Mouse (Mus musculus) left cerebral cortex, postnatal 25 days (tissue): ENCODE measurements around the gene Etfrf1. TPM values are rescaled to one million over a fixed set of nuclear protein-coding genes. Genes with fewer than 3 reads are reported as not detected.

Experiments
- DNase-seq, 2 experiments: peaks; one replicate each; pipeline ENCODE4 v3.0.0; 2022; ENCODE audit warnings: low spot score in 2 of 2, mixed read lengths in 1 of 2
- intact Hi-C: fragments of 180-260 bp; cut with DNase I; formaldehyde crosslinking; loops from one replicate; pipeline ENCODE4 v1.15.1; 2025
- total RNA-seq, 2 experiments: library from RNA; stranded (reverse); gene quantifications; 2 replicates each; pipeline ENCODE4 v1.2.3; 2021

Gene Etfrf1
- total RNA-seq, 2 experiments from 2014 or later = 20.6 to 21.7 TPM

DNA sequence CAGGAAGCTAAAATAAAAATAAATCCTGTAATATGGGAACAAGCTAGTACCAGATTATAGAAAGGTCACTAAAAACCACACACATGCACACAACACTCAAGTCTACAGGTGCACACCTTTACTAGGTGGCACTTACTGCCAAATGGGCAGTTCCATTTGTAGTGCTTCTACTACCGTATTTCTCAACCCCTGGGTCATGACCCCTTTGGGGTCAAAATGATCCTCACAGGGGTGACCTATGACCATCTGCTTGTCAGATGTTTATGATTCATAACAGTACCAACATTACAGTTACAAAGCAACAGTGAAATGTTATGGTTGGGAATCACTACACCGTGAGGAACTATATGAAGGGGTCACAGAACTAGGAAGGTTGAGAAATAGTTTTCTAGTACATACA lies 3.0 kb downstream of the Etfrf1 start:
- intact Hi-C loops = no loop called here
- DNase-seq = no peak

- intact Hi-C loops = no loop called here
- DNase-seq = no peak
Measured at GRCm38 (mm10) chr6:145215826-145216225, 4.9 kb downstream of the Etfrf1 start.

GRCm38 (mm10) chr6:145224246-145224645 lies 13.3 kb downstream of the Etfrf1 start:
- intact Hi-C loops = no loop called here
- no peak for DNase-seq

DNA sequence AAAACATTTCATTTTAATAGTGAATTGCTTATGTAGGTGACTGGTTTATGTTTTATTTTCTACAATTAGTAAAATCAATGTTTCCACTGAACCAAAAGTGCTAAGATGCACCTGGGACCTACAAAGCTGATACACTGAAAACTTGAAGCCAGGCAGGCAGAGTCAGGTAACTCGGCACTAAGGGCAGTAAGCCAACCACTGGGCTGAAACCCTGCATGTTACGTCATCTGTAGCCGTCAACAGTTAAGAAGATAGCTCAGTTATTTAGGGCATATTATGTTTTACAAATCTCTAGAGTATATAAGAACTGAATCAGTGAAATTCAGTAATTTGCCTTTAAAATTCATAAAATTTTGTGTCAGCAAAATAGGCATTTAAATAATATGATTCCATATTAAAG lies 15.4 kb downstream of the Etfrf1 start:
- DNase-seq = no peak

GRCm38 (mm10) chr6:145234391-145234790 lies 23.5 kb downstream of the Etfrf1 start:
- intact Hi-C loops = no loop called here
- DNase-seq = no peak

More for the DNA sequence above, 15.4 kb downstream of the Etfrf1 start:
- intact Hi-C loops = no loop called here

DNA sequence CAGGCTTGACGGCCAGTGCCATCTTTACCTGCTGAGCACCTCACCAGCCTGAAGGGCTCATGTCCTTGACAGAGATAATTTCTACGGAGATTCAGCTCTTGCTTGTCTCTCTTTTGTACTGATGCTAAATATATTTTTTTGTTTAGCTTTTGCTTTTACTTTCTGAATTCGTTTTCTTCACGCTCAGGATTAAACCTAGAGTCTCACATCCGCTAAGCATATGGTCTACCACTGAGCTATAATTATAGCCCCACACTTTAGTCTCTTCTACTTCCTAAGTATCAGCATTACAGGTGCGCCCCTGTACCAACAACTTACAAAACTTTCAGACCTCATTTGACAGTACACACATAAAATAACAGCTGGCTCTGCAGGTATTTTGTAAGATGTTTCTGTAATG lies 24.4 kb downstream of the Etfrf1 start:
- DNase-seq = peak in 1 of 2 experiments; percentile 15
- intact Hi-C loops = no loop called here

- no peak for DNase-seq
- intact Hi-C loops = no loop called here
Measured at GRCm38 (mm10) chr6:145237148-145237547, 26.2 kb downstream of the Etfrf1 start.

DNA sequence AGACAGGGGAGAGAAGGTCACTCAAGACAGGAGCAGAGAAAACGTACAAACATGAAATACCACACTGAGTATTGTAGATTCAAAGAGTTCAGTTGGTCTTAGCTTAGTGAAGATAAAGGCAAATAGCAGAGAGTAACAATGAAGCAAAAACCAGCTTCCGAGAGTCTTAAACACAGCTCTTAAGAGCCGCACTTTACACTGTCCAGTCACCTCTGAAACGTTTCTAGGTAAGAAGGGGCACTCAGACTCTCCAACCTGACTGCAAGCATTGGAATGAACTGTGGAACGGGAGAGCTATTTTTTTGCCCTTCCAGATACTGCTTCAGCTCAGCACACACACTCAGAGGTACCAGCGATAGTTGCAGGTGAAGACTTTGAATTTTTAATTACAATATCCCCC lies 29.4 kb downstream of the Etfrf1 start:
- intact Hi-C loops = no loop called here
- DNase-seq = no peak

GRCm38 (mm10) chr6:145242521-145242920 lies 31.6 kb downstream of the Etfrf1 start:
- no peak for DNase-seq
- intact Hi-C loops = loop anchor here (1.0 kb wide), 1 partner anchor 100 kb away; no protein-coding TSS in a partner anchor

DNA sequence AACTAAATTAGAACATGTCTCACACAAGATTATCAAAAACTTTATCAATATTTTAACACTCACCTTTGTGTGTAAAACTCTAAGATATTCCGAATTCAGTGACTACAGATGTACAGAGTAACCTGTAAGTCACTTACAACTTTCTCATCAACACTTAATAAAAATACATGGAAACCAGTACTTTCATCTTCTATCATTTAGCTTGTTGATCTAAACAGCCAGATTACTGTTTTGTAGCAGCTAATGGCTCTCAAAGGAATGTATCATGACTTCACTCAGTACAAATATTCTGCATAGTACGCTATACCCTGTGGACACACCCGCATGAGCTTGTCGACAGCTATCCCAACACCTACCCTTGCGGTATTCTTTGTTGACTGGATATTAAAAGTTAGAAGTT lies 35.9 kb downstream of the Etfrf1 start:
- intact Hi-C loops = no loop called here
- no peak for DNase-seq

DNA sequence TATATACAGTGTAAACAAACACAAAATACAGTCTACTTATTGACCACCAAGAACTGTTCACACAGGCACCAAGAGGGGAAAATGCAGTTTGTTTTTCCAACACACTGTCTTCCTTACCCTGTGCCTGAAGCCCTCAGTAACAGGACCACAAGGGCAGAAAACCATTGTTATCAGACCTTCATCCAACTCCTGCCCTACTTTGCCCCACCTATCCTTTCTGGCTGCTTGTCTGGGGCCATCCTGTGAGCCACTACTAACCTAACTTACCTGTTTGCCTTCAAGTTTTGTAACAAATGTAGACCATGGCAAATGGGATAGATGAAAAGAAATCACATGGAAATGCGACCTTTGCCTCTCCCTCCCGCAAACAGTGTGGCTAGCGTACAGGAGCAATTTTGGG lies 37.0 kb downstream of the Etfrf1 start:
- no peak for DNase-seq
- intact Hi-C loops = loop anchor here (2.0 kb wide), 1 partner anchor 59 kb away; no protein-coding TSS in a partner anchor

DNA sequence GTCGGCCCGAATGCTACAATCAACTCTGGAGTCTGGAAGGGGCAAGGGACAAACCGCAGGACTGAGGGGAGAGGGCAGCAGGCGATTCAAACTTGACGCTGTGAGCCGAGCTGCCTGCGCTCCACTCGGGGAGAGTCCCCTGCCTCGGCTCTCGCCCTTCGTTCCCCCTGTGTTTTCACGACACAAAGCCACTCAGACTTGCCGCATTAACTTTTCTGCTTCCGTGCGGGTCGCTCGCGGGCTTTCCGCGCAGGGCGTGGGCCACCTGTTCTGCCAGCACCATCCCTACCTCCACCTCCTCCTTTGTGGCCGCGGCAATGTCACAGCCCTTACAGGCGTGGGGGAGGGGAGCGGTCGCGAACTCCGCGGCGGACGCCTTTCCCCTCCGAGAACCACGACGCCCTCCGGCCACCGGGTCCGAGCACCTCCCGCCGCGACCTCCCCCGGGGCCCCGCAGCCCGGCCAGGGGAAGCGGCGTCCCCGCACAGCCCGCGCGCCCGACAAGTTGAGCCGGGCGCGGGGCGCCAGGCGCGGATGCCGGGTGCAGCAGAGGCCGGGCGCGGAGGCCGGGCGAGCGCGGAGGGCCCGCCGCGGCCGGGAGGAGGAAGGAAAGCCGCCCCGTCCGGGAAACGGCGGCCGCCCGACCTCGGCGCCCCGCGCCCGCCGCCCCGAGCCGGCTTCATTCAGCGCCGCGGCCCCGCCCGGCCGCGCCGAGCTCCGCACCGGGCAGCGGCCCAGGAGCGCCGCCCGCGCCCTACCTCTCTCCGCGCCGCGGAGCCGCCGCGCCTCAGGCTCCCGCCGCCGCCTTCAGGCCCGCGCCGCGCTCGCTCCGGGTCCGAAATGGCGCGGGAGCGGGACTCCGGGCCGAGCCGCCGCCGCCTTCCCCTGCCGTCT lies 38.6 kb downstream of the Etfrf1 start:
- intact Hi-C loops = loop anchor here (1.0 to 2.0 kb wide), 3 partner anchors 38 to 91 kb away; partner anchors contain the start of genes Casc1 and Etfrf1
- peak; percentile 36 to 50 for DNase-seq

DNA sequence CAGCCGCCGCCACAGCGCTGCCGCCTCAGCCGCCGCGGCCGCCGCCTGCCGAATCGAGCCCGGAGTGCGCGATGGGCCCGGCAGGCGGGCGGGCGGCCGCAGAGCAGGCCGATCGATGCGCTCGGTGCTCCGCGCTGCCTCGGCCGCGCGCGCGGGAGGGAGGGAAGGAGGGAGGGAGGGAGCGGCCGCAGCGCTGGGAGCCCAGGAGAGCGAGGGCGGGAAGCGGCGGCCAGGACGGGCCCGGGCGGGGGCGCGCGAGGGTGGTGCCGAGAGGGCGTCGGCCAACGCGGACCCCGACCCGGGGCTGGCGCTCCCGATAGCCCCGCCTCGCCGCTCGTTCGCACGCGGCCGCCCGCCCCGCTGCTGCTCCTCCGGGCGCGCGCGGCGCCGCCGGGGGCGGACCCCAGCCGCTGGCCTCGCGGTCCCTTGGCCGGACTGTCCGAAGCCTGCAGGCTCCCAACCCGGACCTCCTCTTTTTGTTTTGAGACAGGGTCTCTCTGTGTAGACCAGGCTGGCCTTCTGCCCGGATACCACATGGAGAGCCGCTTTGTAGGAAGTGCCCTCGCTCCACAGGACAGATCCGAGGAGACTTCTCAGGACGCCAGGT lies 39.4 kb downstream of the Etfrf1 start, which contains the start of gene Kras:
Kras (minus strand) TSS at position 55 of the 607 bp plus-strand sequence.
- DNase-seq = peak; percentile 81 to 90
- intact Hi-C loops = loop anchor here (1.0 kb wide), 2 partner anchors 39 to 90 kb away; partner anchors contain the start of genes Casc1 and Etfrf1

GRCm38 (mm10) chr6:145250820-145251219 lies 39.9 kb downstream of the Etfrf1 start:
- intact Hi-C loops = loop anchor here (1.0 kb wide), 2 partner anchors 40 to 89 kb away; partner anchors contain the start of genes Casc1 and Etfrf1
- peak; percentile 50 to 70 for DNase-seq

- DNase-seq = no peak
- intact Hi-C loops = no loop called here
Measured at GRCm38 (mm10) chr6:145255952-145256700, 45.2 kb downstream of the Etfrf1 start.

- intact Hi-C loops = no loop called here
- DNase-seq = no peak
Measured at GRCm38 (mm10) chr6:145256701-145257073, 45.8 kb downstream of the Etfrf1 start.

DNA sequence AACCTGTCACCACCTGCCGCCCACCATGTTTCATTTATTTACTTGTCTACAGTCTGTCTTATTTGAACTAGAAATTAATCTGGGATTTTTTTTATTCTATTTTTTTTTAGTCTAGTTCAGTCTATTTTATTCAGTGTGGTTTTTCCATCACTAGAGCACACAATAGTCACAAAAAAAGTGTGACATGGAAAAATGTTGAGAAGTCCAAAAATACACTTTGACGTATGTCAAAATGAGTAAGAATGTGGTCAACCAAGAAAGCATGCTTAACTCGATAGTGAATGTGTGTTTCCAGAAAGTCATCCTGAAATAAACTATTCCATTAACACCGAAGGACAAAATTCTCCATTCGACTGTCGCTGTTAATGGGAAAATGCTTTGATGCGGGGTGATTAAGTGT lies 51.4 kb downstream of the Etfrf1 start:
- intact Hi-C loops = no loop called here
- DNase-seq = no peak
